Mouse (Mus musculus) cerebellum, adult 11-12 months (tissue): Measurements from ENCODE around the gene Fstl3.

Experiments used
- DNase-seq: peaks from one replicate; pipeline ENCODE4 v3.0.0; 2022

The Fstl3 gene

GRCm38 (mm10) chr10:79764234-79764633 lies 12.8 kb upstream of the Fstl3 start:
- no peak for DNase-seq

GRCm38 (mm10) chr10:79765228-79765745 lies 11.8 kb upstream of the Fstl3 start:
- DNase-seq, result peak; percentile 66

GRCm38 (mm10) chr10:79766001-79766507 lies 11.0 kb upstream of the Fstl3 start:
- no peak for DNase-seq

GRCm38 (mm10) chr10:79766508-79767325 lies 10.4 kb upstream of the Fstl3 start, which contains the start of gene Rnf126:
Rnf126 (minus strand) TSS chr10:79766952.
- DNase-seq, result peak; percentile 99

- peak; percentile 95 for DNase-seq
These were observed 9.5 kb upstream of the Fstl3 start for GRCm38 (mm10) chr10:79767372-79768244.

- peak; percentile 79 for DNase-seq
These were observed 8.7 kb upstream of the Fstl3 start for GRCm38 (mm10) chr10:79768400-79768799.

GRCm38 (mm10) chr10:79769329-79769728 lies 7.7 kb upstream of the Fstl3 start:
- DNase-seq, result no peak

GRCm38 (mm10) chr10:79772320-79772719 lies 4.8 kb upstream of the Fstl3 start:
- no peak for DNase-seq

GRCm38 (mm10) chr10:79773208-79773607 lies 3.9 kb upstream of the Fstl3 start:
- DNase-seq, result no peak

GRCm38 (mm10) chr10:79774486-79775279 lies 2.4 kb upstream of the Fstl3 start:
- no peak for DNase-seq

GRCm38 (mm10) chr10:79778006-79778405 lies 934 bp downstream of the Fstl3 start:
- DNase-seq, result peak; percentile 76

- no peak for DNase-seq
These were observed 2.1 kb downstream of the Fstl3 start for GRCm38 (mm10) chr10:79779193-79779592.

GRCm38 (mm10) chr10:79779784-79780663 lies 3.0 kb downstream of the Fstl3 start:
- DNase-seq, result peak; percentile 99

- DNase-seq, result no peak
These were observed 3.6 kb downstream of the Fstl3 start for GRCm38 (mm10) chr10:79780664-79781015.

GRCm38 (mm10) chr10:79781139-79781538 lies 4.1 kb downstream of the Fstl3 start:
- peak; percentile 77 for DNase-seq

GRCm38 (mm10) chr10:79781956-79782355 lies 4.9 kb downstream of the Fstl3 start:
- DNase-seq, result no peak

- DNase-seq, result no peak
These were observed 6.0 kb downstream of the Fstl3 start for GRCm38 (mm10) chr10:79783050-79783449.

- DNase-seq, result no peak
These were observed 7.1 kb downstream of the Fstl3 start for GRCm38 (mm10) chr10:79783920-79784800.

- DNase-seq, result peak; percentile 63
These were observed 11.5 kb downstream of the Fstl3 start for GRCm38 (mm10) chr10:79788386-79789158.

- DNase-seq, result no peak
These were observed 12.5 kb downstream of the Fstl3 start for GRCm38 (mm10) chr10:79789581-79789980.
